Mouse (Mus musculus): Measurements from ENCODE around the gene Chchd6. TPM values are rescaled to one million over a fixed set of nuclear protein-coding genes. Genes with fewer than 3 reads are reported as not detected.

Gene Chchd6
- polyA plus RNA-seq, 1 experiment from 2014 or later = 178 TPM

DNA sequence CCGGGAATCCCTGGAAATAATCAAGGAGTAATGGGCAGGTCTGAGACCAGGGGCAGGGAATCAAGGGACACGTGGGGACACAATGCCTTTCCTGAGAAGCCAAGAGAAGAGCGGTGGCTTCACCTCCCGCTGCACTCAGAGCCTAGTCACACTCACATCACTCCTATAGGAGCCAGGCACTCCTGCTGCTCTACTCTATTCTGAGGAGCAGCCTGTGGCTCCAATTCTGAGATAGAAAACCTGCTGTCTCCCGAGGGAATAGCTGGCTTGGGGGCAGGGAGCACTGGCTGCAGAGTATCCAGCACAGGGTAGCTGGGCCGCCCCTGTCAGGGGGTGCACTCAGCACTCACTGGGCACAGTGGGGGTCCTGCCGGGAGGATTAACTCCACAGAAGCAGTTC is 239.8 kb downstream of the Chchd6 start:
- WGBS = 34% methylated on average over 7 of the region's 7 CpGs
- H3K36me3 ChIP-seq = peaks cover 12% of the 10 kb centered on the region; the same call in 1 of the 2 replicates

DNA sequence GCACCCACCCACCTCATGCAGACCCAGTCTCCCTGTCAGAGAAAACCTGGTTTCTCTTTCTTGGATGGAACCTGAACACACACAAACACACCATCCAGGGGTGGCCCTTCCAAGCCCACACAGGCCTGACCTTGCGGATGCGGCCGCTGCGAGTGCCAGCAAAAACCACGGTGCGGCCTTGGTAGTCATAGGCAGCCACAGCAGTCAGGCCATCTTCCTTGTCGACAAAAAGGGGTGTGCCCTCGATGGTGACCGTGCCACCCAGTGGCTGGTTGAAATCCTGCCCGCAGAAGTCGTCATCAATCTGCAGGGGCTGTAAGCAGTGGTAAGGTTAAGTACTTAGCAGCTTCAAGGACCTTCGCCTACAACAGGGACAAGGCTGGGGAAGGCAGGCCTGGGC is 240.7 kb downstream of the Chchd6 start:
- H3K9me3 ChIP-seq = no peaks in the 10 kb centered on the region
- WGBS = 80% methylated on average over 12 of the region's 12 CpGs
- no peak overlapping the region for H3K27ac ChIP-seq (replicated peaks)
- no peak overlapping the region for H3K4me2 ChIP-seq
- no peak overlapping the region for H3K4me3 ChIP-seq
- ATAC-seq (ENCODE audit: low FRiP score, low read depth) = no peak
- no peaks in the 10 kb centered on the region for H3K27me3 ChIP-seq
- no peak overlapping the region for H3K9ac ChIP-seq
- peaks cover 87% of the 10 kb centered on the region for H3K4me1 ChIP-seq (replicated peaks)
- peaks cover 12% of the 10 kb centered on the region; the same call in 1 of the 2 replicates for H3K36me3 ChIP-seq

More for the DNA sequence above, 239.8 kb downstream of the Chchd6 start:
- no peak overlapping the region for H3K4me3 ChIP-seq
- no peaks in the 10 kb centered on the region for H3K27me3 ChIP-seq
- peaks cover 87% of the 10 kb centered on the region for H3K4me1 ChIP-seq (replicated peaks)
- no peak overlapping the region for H3K4me2 ChIP-seq
- ATAC-seq (ENCODE audit: low FRiP score, low read depth) = no peak
- no peak overlapping the region for H3K9ac ChIP-seq
- H3K27ac ChIP-seq (replicated peaks) = no peak overlapping the region
- H3K9me3 ChIP-seq = no peaks in the 10 kb centered on the region

DNA sequence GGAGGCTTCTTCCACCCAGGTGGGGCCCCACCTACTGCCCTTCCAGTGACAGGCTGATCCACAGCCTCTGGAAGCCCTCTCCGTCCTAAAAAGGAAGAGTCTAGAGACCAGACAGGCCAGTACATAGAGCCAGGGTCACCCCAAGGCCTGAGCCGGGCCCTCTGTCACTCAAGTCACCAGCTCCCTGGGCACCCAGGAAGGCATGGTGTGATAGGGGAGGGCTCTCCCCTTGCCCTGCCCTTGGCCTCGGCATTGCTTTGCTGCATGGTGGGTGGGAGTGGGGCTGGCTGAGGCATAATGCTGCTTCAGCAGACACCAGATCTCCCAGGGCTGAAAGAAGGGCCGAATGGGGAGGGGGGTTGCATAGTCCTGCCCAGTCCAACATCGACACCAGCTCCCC is 241.4 kb downstream of the Chchd6 start:
- Histone ChIP-seq H3K36me3 (peaks cover 12% of the 10 kb centered on the region; the same call in 1 of the 2 replicates), H3K27me3 (no peaks in the 10 kb centered on the region), H3K9ac (no peak overlapping the region), H3K27ac (replicated peaks) (no peak overlapping the region), H3K4me1 (replicated peaks) (peaks cover 80% of the 10 kb centered on the region), H3K9me3 (no peaks in the 10 kb centered on the region), H3K4me2 (no peak overlapping the region), H3K4me3 (no peak overlapping the region)
- 84% methylated on average over 5 of the region's 5 CpGs for WGBS
- no peak for ATAC-seq (ENCODE audit: low FRiP score, low read depth)

DNA sequence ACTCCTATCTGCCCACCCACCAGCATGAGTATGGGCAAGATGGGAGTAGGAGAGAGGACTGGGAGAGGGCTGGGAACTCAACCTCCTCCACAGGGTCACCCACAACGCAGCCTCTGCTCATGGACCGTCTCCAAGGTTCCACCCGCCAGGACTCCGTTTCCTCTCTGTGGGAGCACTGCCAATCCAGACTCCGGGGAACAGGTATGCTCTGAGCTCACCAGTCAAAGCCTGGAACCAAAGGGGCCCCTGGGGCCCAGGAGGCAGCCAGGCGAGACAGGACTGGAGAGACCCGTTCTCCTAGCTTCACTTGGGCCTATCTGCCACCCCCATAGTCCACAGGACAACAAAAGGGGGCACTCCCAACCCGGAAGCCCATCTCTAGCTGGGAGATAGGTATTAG is 242.4 kb downstream of the Chchd6 start:
- WGBS = 67% methylated on average over 8 of the region's 8 CpGs
- no peak overlapping the region for H3K4me3 ChIP-seq
- no peak overlapping the region for H3K4me2 ChIP-seq
- peaks cover 12% of the 10 kb centered on the region; the same call in 1 of the 2 replicates for H3K36me3 ChIP-seq
- no peaks in the 10 kb centered on the region for H3K27me3 ChIP-seq
- no peak overlapping the region for H3K27ac ChIP-seq (replicated peaks)
- no peak overlapping the region for H3K9ac ChIP-seq
- peaks cover 76% of the 10 kb centered on the region for H3K4me1 ChIP-seq (replicated peaks)
- H3K9me3 ChIP-seq = no peaks in the 10 kb centered on the region
- no peak for ATAC-seq (ENCODE audit: low FRiP score, low read depth)

DNA sequence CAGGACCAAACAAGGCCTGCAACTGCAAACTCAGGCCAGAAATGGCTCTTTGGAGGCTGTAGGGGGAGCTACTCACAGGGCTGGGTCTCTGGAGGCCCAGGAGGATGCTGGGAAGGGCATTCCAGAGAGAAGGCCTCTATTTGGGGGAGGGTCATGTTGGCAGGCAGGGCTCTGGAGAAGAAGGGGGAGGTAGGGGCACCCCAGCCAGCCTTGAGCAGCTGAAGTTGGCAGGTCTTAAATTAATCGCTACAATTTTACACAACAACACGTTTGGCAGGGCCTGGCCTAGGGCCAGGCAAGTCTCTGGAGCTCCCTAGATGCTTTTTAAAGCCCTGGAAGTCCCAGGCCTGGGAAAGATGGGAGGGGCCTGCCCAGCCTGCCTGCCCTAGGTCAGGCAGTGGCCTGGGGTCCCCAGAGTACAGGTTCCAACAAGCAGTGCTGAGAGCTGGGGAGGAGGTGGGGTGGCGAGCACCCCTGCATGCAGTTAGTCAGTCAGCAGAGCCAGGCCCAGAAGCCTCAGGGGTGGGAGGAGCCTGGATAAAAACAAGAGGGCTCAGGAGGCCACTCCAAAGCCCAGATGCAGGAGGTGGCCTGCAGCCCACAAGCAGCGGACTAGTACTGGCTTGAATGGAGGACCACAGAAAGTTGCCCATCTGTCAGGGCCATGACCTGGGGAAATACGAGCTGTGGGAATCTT is 243.9 kb downstream of the Chchd6 start:
- ATAC-seq (ENCODE audit: low FRiP score, low read depth) = peak; percentile 63
- WGBS = 8% methylated on average over 5 of the region's 5 CpGs
- H3K4me2 ChIP-seq = no peak overlapping the region
- no peak overlapping the region for H3K4me3 ChIP-seq
- H3K27ac ChIP-seq (replicated peaks) = peak overlapping the region; percentile 63
- H3K9me3 ChIP-seq = no peaks in the 10 kb centered on the region
- no peaks in the 10 kb centered on the region for H3K27me3 ChIP-seq
- H3K36me3 ChIP-seq = peaks cover 24% of the 10 kb centered on the region
- peaks cover 75% of the 10 kb centered on the region for H3K4me1 ChIP-seq (replicated peaks)
- H3K9ac ChIP-seq = no peak overlapping the region

DNA sequence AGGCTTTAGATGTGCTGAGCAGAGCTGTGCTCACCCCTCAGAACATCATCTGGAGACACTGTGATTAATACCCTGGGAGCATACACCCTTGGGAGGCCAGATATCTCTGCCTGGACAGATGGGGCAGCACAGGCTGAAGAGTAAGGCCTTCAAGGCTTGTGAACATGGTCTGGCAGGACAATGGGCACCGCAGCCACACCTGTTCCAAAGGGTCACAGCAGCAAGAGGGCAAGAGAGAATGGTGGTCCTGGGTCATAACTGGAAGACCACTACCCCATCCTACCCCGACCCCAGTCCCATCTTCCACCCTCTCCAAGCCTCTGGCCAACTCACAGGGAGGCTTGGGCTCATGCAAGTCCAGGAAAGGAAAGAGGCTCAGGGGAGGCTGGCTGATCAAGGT is 244.9 kb downstream of the Chchd6 start:
- H3K4me1 ChIP-seq (replicated peaks) = peaks cover 69% of the 10 kb centered on the region
- peaks cover 27% of the 10 kb centered on the region for H3K36me3 ChIP-seq
- no peak for ATAC-seq (ENCODE audit: low FRiP score, low read depth)
- no peak overlapping the region for H3K27ac ChIP-seq (replicated peaks)
- H3K27me3 ChIP-seq = no peaks in the 10 kb centered on the region
- no peak overlapping the region for H3K4me2 ChIP-seq
- H3K9me3 ChIP-seq = no peaks in the 10 kb centered on the region
- H3K4me3 ChIP-seq = no peak overlapping the region
- WGBS = 97% methylated on average over 2 of the region's 2 CpGs
- H3K9ac ChIP-seq = no peak overlapping the region

DNA sequence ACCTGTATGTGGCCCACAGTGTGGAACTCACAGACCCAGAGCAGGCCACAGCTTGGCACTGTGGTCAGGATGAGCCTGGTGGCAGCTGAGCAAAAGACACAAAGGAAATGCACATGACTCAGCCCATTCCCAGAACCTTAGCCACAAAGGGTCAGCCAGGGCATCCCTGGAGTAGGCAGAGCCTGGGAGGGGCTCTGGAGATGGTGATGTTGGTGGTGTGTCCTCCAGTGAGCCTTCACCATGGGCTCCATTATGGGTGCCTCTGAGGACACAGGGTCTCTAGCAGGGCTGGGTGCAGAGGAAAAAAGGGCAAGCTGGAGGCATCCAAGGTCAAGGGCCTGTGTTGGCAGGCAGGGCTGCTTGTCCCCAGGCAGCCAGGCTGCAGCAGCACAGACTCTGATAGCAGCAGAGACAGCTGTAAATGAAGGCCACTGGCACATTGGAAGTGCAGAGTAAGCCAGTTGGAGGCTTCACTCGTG is 245.4 kb downstream of the Chchd6 start:
- Histone ChIP-seq H3K9me3 (no peaks in the 10 kb centered on the region), H3K4me1 (replicated peaks) (peaks cover 69% of the 10 kb centered on the region), H3K27ac (replicated peaks) (no peak overlapping the region), H3K9ac (no peak overlapping the region), H3K4me2 (no peak overlapping the region), H3K36me3 (peaks cover 27% of the 10 kb centered on the region), H3K4me3 (no peak overlapping the region), H3K27me3 (no peaks in the 10 kb centered on the region)
- ATAC-seq (ENCODE audit: low FRiP score, low read depth) = no peak
- WGBS = 70% methylated on average over 1 of the region's 1 CpGs

DNA sequence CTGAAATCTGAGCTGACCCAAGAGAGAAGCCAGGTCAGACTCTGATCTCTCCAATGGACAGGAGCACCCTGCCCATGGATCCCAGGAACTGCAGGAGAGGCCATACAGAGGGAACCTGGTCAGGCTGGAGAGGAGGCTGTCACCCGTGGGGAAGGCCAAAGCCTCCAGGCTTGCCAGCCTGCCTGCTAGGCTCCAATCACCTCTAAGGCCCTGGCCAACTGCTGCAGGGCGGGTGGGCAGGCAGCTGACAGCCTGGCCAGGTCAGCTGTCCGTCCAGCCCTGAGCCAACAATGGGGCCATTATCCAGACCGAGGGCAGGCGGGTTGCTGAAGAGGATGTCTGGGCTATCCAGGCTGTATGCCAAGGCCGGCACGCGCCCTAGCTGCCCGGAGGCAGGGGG is 247.1 kb downstream of the Chchd6 start:
- Histone ChIP-seq H3K27me3 (no peaks in the 10 kb centered on the region), H3K9ac (no peak overlapping the region), H3K9me3 (no peaks in the 10 kb centered on the region), H3K4me3 (no peak overlapping the region), H3K36me3 (peaks cover 23% of the 10 kb centered on the region), H3K4me2 (no peak overlapping the region), H3K27ac (replicated peaks) (no peak overlapping the region), H3K4me1 (replicated peaks) (peaks cover 64% of the 10 kb centered on the region)
- 77% methylated on average over 9 of the region's 9 CpGs for WGBS
- ATAC-seq (ENCODE audit: low FRiP score, low read depth) = no peak

DNA sequence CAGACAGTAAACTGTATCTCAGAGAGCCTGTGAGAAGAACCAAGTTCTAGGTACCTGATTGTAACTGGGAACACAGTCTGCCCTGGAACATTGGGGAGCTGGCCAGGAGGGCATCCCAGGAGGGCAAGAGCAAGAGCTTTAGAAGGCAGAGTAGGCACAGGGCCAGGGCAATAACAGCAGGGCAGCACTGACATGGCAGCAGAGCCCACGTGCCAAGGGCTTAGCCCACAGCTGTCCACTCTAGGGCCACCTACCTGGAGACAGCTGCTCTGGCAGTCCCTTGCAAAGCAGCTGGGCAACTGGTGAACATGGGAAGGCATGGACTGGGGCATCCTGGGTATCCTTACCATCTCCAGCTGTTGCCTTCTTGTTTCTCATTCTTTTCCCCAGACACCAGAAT is 247.7 kb downstream of the Chchd6 start:
- Histone ChIP-seq H3K27ac (replicated peaks) (no peak overlapping the region), H3K36me3 (peaks cover 19% of the 10 kb centered on the region), H3K27me3 (no peaks in the 10 kb centered on the region), H3K4me1 (replicated peaks) (peaks cover 58% of the 10 kb centered on the region), H3K4me3 (no peak overlapping the region), H3K9ac (no peak overlapping the region), H3K9me3 (no peaks in the 10 kb centered on the region), H3K4me2 (no peak overlapping the region)
- WGBS = 43% methylated on average over 1 of the region's 1 CpGs
- ATAC-seq (ENCODE audit: low FRiP score, low read depth) = no peak

DNA sequence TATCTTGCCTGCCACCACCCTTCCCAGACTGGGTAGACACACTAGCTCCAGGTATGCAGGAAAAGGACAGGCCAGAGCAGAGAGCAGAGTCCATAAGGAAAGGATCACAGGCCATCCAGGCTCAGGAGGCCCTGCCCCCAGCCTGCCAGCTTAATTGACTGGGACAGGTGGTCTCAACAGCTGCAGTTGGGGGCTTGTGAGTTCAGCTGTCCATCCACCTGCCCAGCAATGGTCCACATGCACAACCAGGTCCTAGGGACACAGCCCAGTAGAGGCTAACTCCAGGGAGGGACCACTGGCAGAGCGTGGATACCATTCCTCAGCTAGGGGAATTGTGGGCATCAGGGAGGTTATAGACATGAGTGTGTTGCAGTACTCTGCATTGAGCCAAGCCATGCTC is 249.6 kb downstream of the Chchd6 start:
- Histone ChIP-seq H3K9me3 (no peaks in the 10 kb centered on the region), H3K4me2 (no peak overlapping the region), H3K27ac (replicated peaks) (no peak overlapping the region), H3K4me3 (no peak overlapping the region), H3K36me3 (peaks cover 29% of the 10 kb centered on the region), H3K4me1 (replicated peaks) (peaks cover 41% of the 10 kb centered on the region), H3K27me3 (no peaks in the 10 kb centered on the region), H3K9ac (no peak overlapping the region)
- ATAC-seq (ENCODE audit: low FRiP score, low read depth) = no peak
- WGBS = 100% methylated on average over 1 of the region's 1 CpGs

DNA sequence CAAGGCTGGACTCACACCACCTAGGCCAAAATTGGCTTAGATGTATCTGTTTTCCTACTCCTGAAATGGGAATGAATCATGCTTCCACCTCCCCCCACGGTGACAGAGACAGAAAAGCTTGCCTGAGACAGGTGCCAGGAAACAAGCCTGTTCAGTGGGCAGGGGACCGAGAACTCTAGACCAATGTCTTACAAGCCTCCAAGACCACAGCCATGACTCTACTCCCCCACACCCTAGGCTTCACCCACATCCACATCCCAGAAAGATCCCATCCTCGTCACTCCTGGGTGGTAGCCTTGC is 250.0 kb downstream of the Chchd6 start:
- H3K4me3 ChIP-seq = no peak overlapping the region
- H3K9me3 ChIP-seq = no peaks in the 10 kb centered on the region
- no peak overlapping the region for H3K9ac ChIP-seq

DNA sequence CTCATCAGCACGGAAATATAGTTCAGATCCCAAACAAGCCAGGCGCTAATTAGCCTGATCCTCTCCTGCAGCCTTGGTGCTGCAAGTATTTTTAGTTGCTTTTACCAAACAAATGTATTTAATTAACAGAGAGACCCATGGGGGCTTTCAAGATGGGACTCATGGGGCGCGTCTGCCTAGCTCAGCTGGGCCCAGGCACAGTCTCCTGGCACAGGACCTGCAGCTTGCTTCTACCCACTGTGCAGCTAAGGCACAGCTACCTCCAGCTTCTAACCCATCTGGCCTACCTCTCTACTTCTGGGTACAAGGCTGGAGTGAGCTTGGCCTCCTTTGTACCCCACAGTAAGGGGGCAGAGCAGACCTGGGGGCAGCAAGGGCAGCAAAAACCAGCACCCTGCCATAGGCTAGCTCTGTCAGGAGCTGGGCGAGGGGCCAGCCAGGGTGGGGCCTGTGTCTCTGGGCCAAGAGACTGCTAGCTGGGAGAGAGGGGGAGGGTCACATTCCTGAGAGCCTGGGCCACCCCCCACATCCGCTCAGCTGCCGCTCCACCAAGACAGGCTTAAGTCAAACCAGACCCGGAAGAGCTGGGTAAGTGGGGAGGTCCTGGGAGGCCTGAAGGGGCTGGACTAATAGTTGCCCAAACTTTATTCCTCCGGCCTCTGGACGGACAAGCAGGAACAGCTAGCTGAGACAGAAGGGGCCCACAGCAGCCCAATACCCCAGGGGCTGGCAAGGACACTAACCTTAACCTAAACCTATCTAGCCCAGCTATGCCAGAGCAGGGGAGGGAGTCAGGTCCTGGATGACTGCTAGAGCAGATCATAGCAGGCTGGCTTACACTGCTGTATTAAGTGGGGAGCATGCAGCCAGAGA is 250.6 kb downstream of the Chchd6 start:
- Histone ChIP-seq H3K4me2 (no peak overlapping the region), H3K27me3 (no peaks in the 10 kb centered on the region), H3K4me3 (no peak overlapping the region), H3K4me1 (replicated peaks) (peaks cover 31% of the 10 kb centered on the region), H3K36me3 (peaks cover 39% of the 10 kb centered on the region), H3K9me3 (no peaks in the 10 kb centered on the region), H3K27ac (replicated peaks) (peak overlapping the region; percentile 13; the same call in 1 of the 2 replicates), H3K9ac (no peak overlapping the region)
- no peak for ATAC-seq (ENCODE audit: low FRiP score, low read depth)
- WGBS = 39% methylated on average over 10 of the region's 10 CpGs

More for the DNA sequence above, 250.0 kb downstream of the Chchd6 start:
- ATAC-seq (ENCODE audit: low FRiP score, low read depth) = no peak
- Histone ChIP-seq H3K27me3 (no peaks in the 10 kb centered on the region), H3K36me3 (peaks cover 33% of the 10 kb centered on the region), H3K4me2 (no peak overlapping the region), H3K4me1 (replicated peaks) (peaks cover 37% of the 10 kb centered on the region), H3K27ac (replicated peaks) (no peak overlapping the region)
- 76% methylated on average over 3 of the region's 3 CpGs for WGBS
